Mouse (Mus musculus) adrenal gland, postnatal 14 days (tissue): ENCODE data around the gene Shisal1. TPM values are rescaled to one million over a fixed set of nuclear protein-coding genes. Genes with fewer than 3 reads are reported as not detected.

Experiments used
- DNase-seq: peaks from one replicate; pipeline ENCODE4 v3.0.0; 2021; ENCODE audit warnings: mixed read lengths
- long read RNA-seq, 2 experiments: library from polyadenylated mRNA; stranded (forward); transcript quantifications; one replicate each; pipeline ENCODE4 v2.0.0; 2021
- total RNA-seq: library from RNA; stranded (reverse); gene quantifications from 2 replicates; pipeline ENCODE4 v1.2.3, GENCODE M21; 2021

The Shisal1 gene
- 1.8 and 2.6 TPM in 2 replicates for total RNA-seq
- long read RNA-seq, experiment 1, partial matches to known transcripts = 0 of 2 reads
- long read RNA-seq, experiment 1, other reads (novel, unspliced or antisense) = 2 of 2 reads
- long read RNA-seq, experiment 2, partial matches to known transcripts = 0 of 1 reads
- long read RNA-seq, experiment 2, other reads (novel, unspliced or antisense) = 1 of 1 reads

- no peak for DNase-seq
These were observed at the start of gene Shisal1 for GRCm38 (mm10) chr15:84446997-84447396. TSS of gene Shisal1 (minus strand) at chr15:84447097.

- DNase-seq = no peak
These were observed 43.6 kb upstream of the Shisal1 start for GRCm38 (mm10) chr15:84490486-84490885.

GRCm38 (mm10) chr15:84484255-84484654 is 37.4 kb upstream of the Shisal1 start:
- no peak for DNase-seq

GRCm38 (mm10) chr15:84483622-84484021 is 36.7 kb upstream of the Shisal1 start:
- no peak for DNase-seq

- no peak for DNase-seq
These were observed 34.5 kb upstream of the Shisal1 start for GRCm38 (mm10) chr15:84481259-84481877.

- DNase-seq = peak; percentile 50
These were observed 22.5 kb upstream of the Shisal1 start for GRCm38 (mm10) chr15:84469391-84469790.

- no peak for DNase-seq
These were observed 20.9 kb upstream of the Shisal1 start for GRCm38 (mm10) chr15:84467761-84468160.

- DNase-seq = peak; percentile 35
These were observed 19.8 kb upstream of the Shisal1 start for GRCm38 (mm10) chr15:84466458-84467267.

- no peak for DNase-seq
These were observed 14.5 kb upstream of the Shisal1 start for GRCm38 (mm10) chr15:84461429-84461828.

GRCm38 (mm10) chr15:84458983-84459382 is 12.1 kb upstream of the Shisal1 start:
- no peak for DNase-seq

- DNase-seq = no peak
These were observed 8.4 kb upstream of the Shisal1 start for GRCm38 (mm10) chr15:84455286-84455685.

GRCm38 (mm10) chr15:84453091-84453490 is 6.2 kb upstream of the Shisal1 start:
- peak; percentile 68 for DNase-seq

GRCm38 (mm10) chr15:84450441-84451183 is 3.7 kb upstream of the Shisal1 start:
- DNase-seq = peak; percentile 86

- no peak for DNase-seq
These were observed 833 bp downstream of the Shisal1 start for GRCm38 (mm10) chr15:84445812-84446716.

- DNase-seq = no peak
These were observed 2.7 kb downstream of the Shisal1 start for GRCm38 (mm10) chr15:84444181-84444580.

GRCm38 (mm10) chr15:84443631-84444030 is 3.3 kb downstream of the Shisal1 start:
- DNase-seq = no peak

- DNase-seq = no peak
These were observed 5.1 kb downstream of the Shisal1 start for GRCm38 (mm10) chr15:84441682-84442315.

GRCm38 (mm10) chr15:84440820-84441219 is 6.1 kb downstream of the Shisal1 start:
- DNase-seq = peak; percentile 48

- DNase-seq = no peak
These were observed 13.2 kb downstream of the Shisal1 start for GRCm38 (mm10) chr15:84433586-84434185.

GRCm38 (mm10) chr15:84430482-84430881 is 16.4 kb downstream of the Shisal1 start:
- no peak for DNase-seq
